Mouse (Mus musculus): ENCODE data around the gene Pdxdc1. TPM values are rescaled to one million over a fixed set of nuclear protein-coding genes. Genes with fewer than 3 reads are reported as not detected.
"Not testable (repeated sequence)": the region's sequence is repeated elsewhere in the genome, so short reads cannot be mapped to it uniquely, and the experiment has no call there.

Gene Pdxdc1
- total and polyA plus RNA-seq, 2 experiments from 2014 or later = 60.2 to 67.4 TPM

- Histone ChIP-seq H3K4me3 (ENCODE audit: low read depth, low read length) (no peak overlapping the region), H3K9me3 (ENCODE audit: low read length) (no peaks in the 10 kb centered on the region), H3K4me2 (ENCODE audit: low read depth) (no peak overlapping the region), H3K4me1 (ENCODE audit: insufficient read depth) (no peaks in the 10 kb centered on the region), H3K27me3 (ENCODE audit: insufficient read depth, low read length) (no peaks in the 10 kb centered on the region), H3K27ac (ENCODE audit: low read depth, low read length) (no peak overlapping the region), H3K36me3 (ENCODE audit: insufficient read depth) (no peaks in the 10 kb centered on the region), H3K9ac (no peak overlapping the region)
- ATAC-seq (no peak), DNase-seq (no peak)
- TF ChIP-seq CTCF (IDR thresholded peaks at IDR 0.05; ENCODE audit: low read depth) = no peak
These were observed 10.1 kb downstream of the Pdxdc1 start for GRCm38 (mm10) chr16:13892850-13893249.

- Histone ChIP-seq H3K4me1 (ENCODE audit: insufficient read depth) (no peaks in the 10 kb centered on the region), H3K36me3 (ENCODE audit: insufficient read depth) (no peaks in the 10 kb centered on the region), H3K4me3 (ENCODE audit: low read depth, low read length) (no peak overlapping the region), H3K27ac (ENCODE audit: low read depth, low read length) (no peak overlapping the region), H3K4me2 (ENCODE audit: low read depth) (no peak overlapping the region), H3K9ac (no peak overlapping the region), H3K27me3 (ENCODE audit: insufficient read depth, low read length) (no peaks in the 10 kb centered on the region), H3K9me3 (ENCODE audit: low read length) (no peaks in the 10 kb centered on the region)
- ATAC-seq = no peak
- no peak for DNase-seq
- no peak for TF ChIP-seq CTCF (IDR thresholded peaks at IDR 0.05; ENCODE audit: low read depth)
- WGBS = 86% methylated on average over 2 of the region's 2 CpGs
These were observed 12.5 kb downstream of the Pdxdc1 start for GRCm38 (mm10) chr16:13890449-13890848.

GRCm38 (mm10) chr16:13883094-13883774 lies 19.7 kb downstream of the Pdxdc1 start:
- Histone ChIP-seq H3K27me3 (ENCODE audit: insufficient read depth, low read length) (no peaks in the 10 kb centered on the region), H3K36me3 (ENCODE audit: insufficient read depth) (peaks cover 7% of the 10 kb centered on the region; the same call in 1 of the 2 replicates), H3K9me3 (ENCODE audit: low read length) (no peaks in the 10 kb centered on the region), H3K9ac (no peak overlapping the region), H3K4me1 (ENCODE audit: insufficient read depth) (no peaks in the 10 kb centered on the region), H3K4me2 (ENCODE audit: low read depth) (no peak overlapping the region), H3K4me3 (ENCODE audit: low read depth, low read length) (no peak overlapping the region), H3K27ac (ENCODE audit: low read depth, low read length) (no peak overlapping the region)
- ATAC-seq (no peak), DNase-seq (no peak)
- WGBS = 82% methylated on average over 3 of the region's 3 CpGs
- no peak for TF ChIP-seq CTCF (IDR thresholded peaks at IDR 0.05; ENCODE audit: low read depth)

- no peak overlapping the region for H3K27ac ChIP-seq (ENCODE audit: low read depth, low read length)
- no peak overlapping the region for H3K4me2 ChIP-seq (ENCODE audit: low read depth)
- TF ChIP-seq CTCF (IDR thresholded peaks at IDR 0.05; ENCODE audit: low read depth) = no peak
- ATAC-seq = no peak
- DNase-seq = no peak
- no peaks in the 10 kb centered on the region for H3K27me3 ChIP-seq (ENCODE audit: insufficient read depth, low read length)
- WGBS = 94% methylated on average over 4 of the region's 4 CpGs
- H3K4me1 ChIP-seq (ENCODE audit: insufficient read depth) = no peaks in the 10 kb centered on the region
- no peak overlapping the region for H3K9ac ChIP-seq
- H3K9me3 ChIP-seq (ENCODE audit: low read length) = no peaks in the 10 kb centered on the region
- H3K4me3 ChIP-seq (ENCODE audit: low read depth, low read length) = no peak overlapping the region
- H3K36me3 ChIP-seq (ENCODE audit: insufficient read depth) = peaks cover 33% of the 10 kb centered on the region
These were observed 27.4 kb downstream of the Pdxdc1 start for GRCm38 (mm10) chr16:13875483-13875882.

GRCm38 (mm10) chr16:13867910-13868514 lies 34.9 kb downstream of the Pdxdc1 start:
- Histone ChIP-seq H3K27ac (ENCODE audit: low read depth, low read length) (no peak overlapping the region), H3K4me2 (ENCODE audit: low read depth) (peak overlapping the region; percentile 24), H3K4me1 (ENCODE audit: insufficient read depth) (no peaks in the 10 kb centered on the region), H3K9me3 (ENCODE audit: low read length) (no peaks in the 10 kb centered on the region), H3K27me3 (ENCODE audit: insufficient read depth, low read length) (no peaks in the 10 kb centered on the region), H3K9ac (no peak overlapping the region), H3K36me3 (ENCODE audit: insufficient read depth) (peaks cover 17% of the 10 kb centered on the region), H3K4me3 (ENCODE audit: low read depth, low read length) (peak overlapping the region; percentile 16; the same call in 1 of the 2 replicates)
- ATAC-seq = peak; percentile 61
- no peak for TF ChIP-seq CTCF (IDR thresholded peaks at IDR 0.05; ENCODE audit: low read depth)
- 18% methylated on average over 42 of the region's 42 CpGs for WGBS
- no peak for DNase-seq

GRCm38 (mm10) chr16:13867406-13867805 lies 35.5 kb downstream of the Pdxdc1 start:
- H3K4me1 ChIP-seq (ENCODE audit: insufficient read depth); H3K4me3 ChIP-seq (ENCODE audit: low read depth, low read length); H3K9ac ChIP-seq; H3K9me3 ChIP-seq (ENCODE audit: low read length); H3K4me2 ChIP-seq (ENCODE audit: low read depth); H3K27ac ChIP-seq (ENCODE audit: low read depth, low read length); H3K27me3 ChIP-seq (ENCODE audit: insufficient read depth, low read length): not testable (repeated sequence)
- WGBS = 18% methylated on average over 5 of the region's 5 CpGs
- DNase-seq = peak; percentile 9
- ATAC-seq = peak; percentile 55
- peaks cover 17% of the 10 kb centered on the region for H3K36me3 ChIP-seq (ENCODE audit: insufficient read depth)

- H3K4me1 ChIP-seq (ENCODE audit: insufficient read depth) = no peaks in the 10 kb centered on the region
- 86% methylated on average over 5 of the region's 5 CpGs for WGBS
- DNase-seq (no peak), ATAC-seq (no peak)
- H3K27me3 ChIP-seq (ENCODE audit: insufficient read depth, low read length) = no peaks in the 10 kb centered on the region
- no peaks in the 10 kb centered on the region for H3K9me3 ChIP-seq (ENCODE audit: low read length)
- TF ChIP-seq CTCF (IDR thresholded peaks at IDR 0.05; ENCODE audit: low read depth) = no peak
- peaks cover 12% of the 10 kb centered on the region for H3K36me3 ChIP-seq (ENCODE audit: insufficient read depth)
- H3K27ac ChIP-seq (ENCODE audit: low read depth, low read length) = no peak overlapping the region
- no peak overlapping the region for H3K9ac ChIP-seq
- H3K4me2 ChIP-seq (ENCODE audit: low read depth) = no peak overlapping the region
- no peak overlapping the region for H3K4me3 ChIP-seq (ENCODE audit: low read depth, low read length)
These were observed 36.3 kb downstream of the Pdxdc1 start for GRCm38 (mm10) chr16:13866616-13867015.
